Mouse (Mus musculus) left cerebral cortex, adult 18-20 months (tissue): ENCODE measurements around the gene Zmat3. TPM values are rescaled to one million over a fixed set of nuclear protein-coding genes. Genes with fewer than 3 reads are reported as not detected.

Source experiments
- DNase-seq, 2 experiments: peaks; one replicate each; pipeline ENCODE4 v3.0.0; 2021 to 2022; ENCODE audit warnings: low spot score in 2 of 2, mixed read lengths in 1 of 2
- long read RNA-seq, 2 experiments: library from polyadenylated mRNA; stranded (forward); transcript quantifications; one replicate each; pipeline ENCODE4 v2.0.0; 2021
- total RNA-seq, 2 experiments: library from RNA; stranded (reverse); gene quantifications; 2 replicates each; pipeline ENCODE4 v1.2.3; 2021

The Zmat3 gene
- total RNA-seq: 10 to 100 TPM; 76.3 to 78.7 TPM
- long read RNA-seq, experiment 1, full-length matches to known transcripts: 7 of 28 reads
- long read RNA-seq, experiment 1, partial matches to known transcripts: 16 of 28 reads
- long read RNA-seq, experiment 1, other reads (novel, unspliced or antisense): 5 of 28 reads
- long read RNA-seq, experiment 2, full-length matches to known transcripts: 2 of 14 reads
- long read RNA-seq, experiment 2, partial matches to known transcripts: 1 of 14 reads
- long read RNA-seq, experiment 2, other reads (novel, unspliced or antisense): 11 of 14 reads

- peak; percentile 82 to 87 for DNase-seq
These were observed at the start of gene Zmat3 for GRCm38 (mm10) chr3:32365546-32366245. TSS of gene Zmat3 (minus strand) at chr3:32366014.

GRCm38 (mm10) chr3:32414381-32414780 is 48.6 kb upstream of the Zmat3 start:
- DNase-seq: no peak

GRCm38 (mm10) chr3:32412502-32413044 is 46.8 kb upstream of the Zmat3 start:
- no peak for DNase-seq

- no peak for DNase-seq
These were observed 43.0 kb upstream of the Zmat3 start for GRCm38 (mm10) chr3:32408811-32409273.

GRCm38 (mm10) chr3:32406804-32407203 is 41.0 kb upstream of the Zmat3 start:
- no peak for DNase-seq

GRCm38 (mm10) chr3:32405699-32406098 is 39.9 kb upstream of the Zmat3 start:
- no peak for DNase-seq

GRCm38 (mm10) chr3:32402990-32403885 is 37.4 kb upstream of the Zmat3 start:
- DNase-seq: no peak

GRCm38 (mm10) chr3:32401591-32401990 is 35.8 kb upstream of the Zmat3 start:
- no peak for DNase-seq

- no peak for DNase-seq
These were observed 34.1 kb upstream of the Zmat3 start for GRCm38 (mm10) chr3:32399931-32400330.

- no peak for DNase-seq
These were observed 33.6 kb upstream of the Zmat3 start for GRCm38 (mm10) chr3:32399381-32399780.

- no peak for DNase-seq
These were observed 32.8 kb upstream of the Zmat3 start for GRCm38 (mm10) chr3:32398623-32399022.

- DNase-seq: no peak
These were observed 32.3 kb upstream of the Zmat3 start for GRCm38 (mm10) chr3:32398175-32398538.

- peak; percentile 40 to 63 for DNase-seq
These were observed 31.8 kb upstream of the Zmat3 start, which contains the start of gene Pik3ca for GRCm38 (mm10) chr3:32397461-32398174. TSS of gene Pik3ca (plus strand) at chr3:32397671.

GRCm38 (mm10) chr3:32396794-32397460 is 31.1 kb upstream of the Zmat3 start:
- DNase-seq: peak; percentile 95 to 97

- peak; percentile 8 to 11 for DNase-seq
These were observed 30.1 kb upstream of the Zmat3 start for GRCm38 (mm10) chr3:32395771-32396551.

GRCm38 (mm10) chr3:32393986-32394385 is 28.2 kb upstream of the Zmat3 start:
- DNase-seq: no peak

GRCm38 (mm10) chr3:32392841-32393240 is 27.0 kb upstream of the Zmat3 start:
- DNase-seq: no peak

GRCm38 (mm10) chr3:32381556-32381955 is 15.7 kb upstream of the Zmat3 start:
- DNase-seq: no peak

GRCm38 (mm10) chr3:32379891-32380290 is 14.1 kb upstream of the Zmat3 start:
- DNase-seq: no peak
